Mouse (Mus musculus) lung, adult 18-20 months (tissue): Measurements from ENCODE around the gene Nolc1.
"Not testable (repeated sequence)": the region's sequence is repeated elsewhere in the genome, so short reads cannot be mapped to it uniquely, and the experiment has no call there.

Experiments
- DNase-seq, 2 experiments: peaks; one replicate each; pipeline ENCODE4 v3.0.0; 2022; ENCODE audit warnings: mixed read lengths in 2 of 2

Nolc1 gene

GRCm38 (mm10) chr19:46095291-46095690 is 19.6 kb downstream of the Nolc1 start:
- no peak for DNase-seq

- no peak for DNase-seq
Measured at GRCm38 (mm10) chr19:46096396-46096795, 20.7 kb downstream of the Nolc1 start.

- DNase-seq, result no peak
Measured at GRCm38 (mm10) chr19:46099561-46099960, 23.9 kb downstream of the Nolc1 start.

- no peak for DNase-seq
Measured at GRCm38 (mm10) chr19:46103437-46104186, 27.9 kb downstream of the Nolc1 start.

GRCm38 (mm10) chr19:46104187-46104557 is 28.5 kb downstream of the Nolc1 start:
- no peak for DNase-seq

- no peak for DNase-seq
Measured at GRCm38 (mm10) chr19:46110214-46110613, 34.6 kb downstream of the Nolc1 start.

- DNase-seq, result no peak
Measured at GRCm38 (mm10) chr19:46110781-46111180, 35.1 kb downstream of the Nolc1 start.

GRCm38 (mm10) chr19:46114617-46115016 is 39.0 kb downstream of the Nolc1 start:
- no peak for DNase-seq

GRCm38 (mm10) chr19:46119458-46119857 is 43.8 kb downstream of the Nolc1 start:
- DNase-seq, result no peak

GRCm38 (mm10) chr19:46120872-46121271 is 45.2 kb downstream of the Nolc1 start:
- DNase-seq, result no peak

- DNase-seq, result no peak
Measured at GRCm38 (mm10) chr19:46123876-46124275, 48.2 kb downstream of the Nolc1 start.

- no peak for DNase-seq
Measured at GRCm38 (mm10) chr19:46124651-46125050, 49.0 kb downstream of the Nolc1 start.

GRCm38 (mm10) chr19:46126301-46126700 is 50.6 kb downstream of the Nolc1 start:
- DNase-seq, result no peak

GRCm38 (mm10) chr19:46129737-46130136 is 54.1 kb downstream of the Nolc1 start:
- DNase-seq, result not testable (repeated sequence)

- DNase-seq, result no peak
Measured at GRCm38 (mm10) chr19:46131283-46131682, 55.6 kb downstream of the Nolc1 start.

GRCm38 (mm10) chr19:46131694-46132525 is 56.2 kb downstream of the Nolc1 start, which contains the start of gene Elovl3:
TSS of gene Elovl3 (plus strand) at chr19:46131897.
- DNase-seq, result peak; percentile 53 to 55

GRCm38 (mm10) chr19:46132577-46132976 is 56.9 kb downstream of the Nolc1 start:
- no peak for DNase-seq
